Mouse (Mus musculus) frontal cortex, adult (tissue): ENCODE results near the gene U90926.

ENCODE experiments used
- ATAC-seq: cut with Nextera tagmentation; 2 replicates; pipeline ENCODE4 v1.9.2; 2017; ENCODE audit warnings: mild to moderate bottlenecking, moderate library complexity, mixed read lengths; ENCODE audit not compliant: low TSS enrichment

The U90926 gene

GRCm38 (mm10) chr5:92215308-92215707, at the start of gene U90926:
Gene U90926, minus strand, starts transcription at chr5:92215408.
- ATAC-seq = no peak

- peak; percentile 90 for ATAC-seq
These were observed 48.7 kb upstream of the U90926 start for GRCm38 (mm10) chr5:92263761-92264359.

- no peak for ATAC-seq
These were observed 47.4 kb upstream of the U90926 start for GRCm38 (mm10) chr5:92262646-92263045.

GRCm38 (mm10) chr5:92256218-92256617, 41.0 kb upstream of the U90926 start, which contains the start of gene Ppef2:
Gene Ppef2, minus strand, starts transcription at chr5:92256278.
- ATAC-seq = no peak

- ATAC-seq = no peak
These were observed 39.3 kb upstream of the U90926 start for GRCm38 (mm10) chr5:92254476-92254875.

GRCm38 (mm10) chr5:92252797-92253343, 37.7 kb upstream of the U90926 start:
- peak; percentile 97 for ATAC-seq

- ATAC-seq = no peak
These were observed 36.8 kb upstream of the U90926 start for GRCm38 (mm10) chr5:92252031-92252430.

GRCm38 (mm10) chr5:92248614-92249013, 33.4 kb upstream of the U90926 start:
- no peak for ATAC-seq

GRCm38 (mm10) chr5:92245483-92245882, 30.3 kb upstream of the U90926 start:
- no peak for ATAC-seq

- no peak for ATAC-seq
These were observed 29.7 kb upstream of the U90926 start for GRCm38 (mm10) chr5:92244900-92245299.

GRCm38 (mm10) chr5:92240769-92241168, 25.6 kb upstream of the U90926 start:
- ATAC-seq = peak; percentile 66

GRCm38 (mm10) chr5:92239333-92240232, 24.4 kb upstream of the U90926 start:
- ATAC-seq = peak; percentile 92

- ATAC-seq = no peak
These were observed 19.8 kb upstream of the U90926 start for GRCm38 (mm10) chr5:92234939-92235557.

- no peak for ATAC-seq
These were observed 18.2 kb upstream of the U90926 start for GRCm38 (mm10) chr5:92233366-92233765.

- no peak for ATAC-seq
These were observed 16.6 kb upstream of the U90926 start for GRCm38 (mm10) chr5:92231836-92232235.

- ATAC-seq = no peak
These were observed 15.1 kb upstream of the U90926 start for GRCm38 (mm10) chr5:92230306-92230705.

- no peak for ATAC-seq
These were observed 14.3 kb upstream of the U90926 start for GRCm38 (mm10) chr5:92229514-92229913.

- ATAC-seq = no peak
These were observed 13.6 kb upstream of the U90926 start for GRCm38 (mm10) chr5:92228776-92229175.

GRCm38 (mm10) chr5:92227782-92228181, 12.6 kb upstream of the U90926 start:
- ATAC-seq = no peak

GRCm38 (mm10) chr5:92220287-92220902, 5.2 kb upstream of the U90926 start:
- ATAC-seq = no peak

- ATAC-seq = peak; percentile 50; the same call in 1 of the 2 replicates
These were observed 4.6 kb upstream of the U90926 start for GRCm38 (mm10) chr5:92219826-92220225.
